Mouse (Mus musculus): Measurements from ENCODE around the gene Mapk12.

GRCm38 (mm10) chr15:89103921-89104320 is 36.6 kb downstream of the Mapk12 start:
- no peak for TF ChIP-seq CTCF (IDR thresholded peaks at IDR 0.05; ENCODE audit: borderline replicate concordance, insufficient read depth, low read length)
- TF ChIP-seq POLR2A (IDR thresholded peaks at IDR 0.05; ENCODE audit: low read depth, low read length): no peak

Measured in embryonic fibroblast, embryonic 13.5 days (primary cell).